10 mouse cellular contexts compared by ENCODE assay signal in genomic region chr14:26306032-26306431, GRCm38 (mm10). TPM values are rescaled to one million over a fixed set of nuclear protein-coding genes. Genes with fewer than 3 reads are reported as not detected.
DNase-seq lines count a peak whose midpoint lies in the region; ATAC-seq and TF ChIP-seq lines count a peak whose summit lies in the region.
"Had no signal": no experiment of that assay in that cellular context is flagged by ENCODE, and none has a peak within 500 bp of the region (broad histone marks: within the 10 kb centered on the region; RNA-seq: fewer than 3 reads in every experiment).

No protein-coding gene starts in this region.

- H3K4me3 ChIP-seq in left cerebral cortex, adult 2 months, result no peak overlapping the region
- H3K4me3 ChIP-seq in limb, embryonic 14.5 days (replicated peaks; ENCODE audit: low read length), result no peak overlapping the region
- H3K4me3 ChIP-seq: heart, embryonic 15.5 days; neural tube, embryonic 13.5 days had no signal

- H3K36me3 ChIP-seq in limb, embryonic 14.5 days (ENCODE audit: control insufficient read depth, insufficient read depth, low read length), result no peaks in the 10 kb centered on the region
- H3K36me3 ChIP-seq: heart, embryonic 15.5 days; neural tube, embryonic 13.5 days had no signal

- TF ChIP-seq POLR2A in limb, embryonic 14.5 days (IDR thresholded peaks at IDR 0.05; ENCODE audit: borderline replicate concordance, extremely low read depth, insufficient read depth, insufficient read length), result no peak

- DNase-seq in CD4-positive, CD25-positive, alpha-beta regulatory T cell, adult 2 months (ENCODE audit: low read depth, low spot score), result peak; percentile 41
- DNase-seq in left cerebral cortex, adult 2 months (ENCODE audit: extremely low spot score in 1 of 2, low spot score in 2 of 2), result no peak
- no peak for DNase-seq in left cerebral cortex, adult 9 months (ENCODE audit: low spot score in 2 of 2)
- peak; percentile 20 for DNase-seq in brain, adult 2 months (ENCODE audit: low read depth, low spot score)
- peak; percentile 67 for DNase-seq in limb, embryonic 14.5 days (ENCODE audit: low spot score)
- no peak for DNase-seq in frontal cortex, postnatal 10 days (ENCODE audit: low spot score in 2 of 2)
- no peak for DNase-seq in right cerebral cortex, postnatal 4 days

- H3K4me1 ChIP-seq in limb, embryonic 14.5 days (ENCODE audit: control insufficient read depth, insufficient read depth, low read length), result no peaks in the 10 kb centered on the region
- H3K4me1 ChIP-seq: heart, embryonic 15.5 days; neural tube, embryonic 13.5 days had no signal

- no peaks in the 10 kb centered on the region for H3K27me3 ChIP-seq in limb, embryonic 14.5 days (ENCODE audit: control insufficient read depth, insufficient read depth, low read length)
- H3K27me3 ChIP-seq: heart, embryonic 15.5 days; neural tube, embryonic 13.5 days had no signal

- H3K9ac ChIP-seq in limb, embryonic 14.5 days (ENCODE audit: low read depth, low read length, severe bottlenecking), result no peak overlapping the region
- H3K9ac ChIP-seq: heart, embryonic 15.5 days; neural tube, embryonic 13.5 days had no signal

- WGBS in limb, embryonic 14.5 days, result 38% methylated on average over 2 of the region's 2 CpGs

- peak; percentile 36 for TF ChIP-seq CTCF in left cerebral cortex, adult 2 months (IDR thresholded peaks at IDR 0.05)

- H3K27ac ChIP-seq in left cerebral cortex, adult 2 months, result no peak overlapping the region
- no peak overlapping the region for H3K27ac ChIP-seq in limb, embryonic 14.5 days (replicated peaks; ENCODE audit: low read depth, low read length)
- H3K27ac ChIP-seq: heart, embryonic 15.5 days; neural tube, embryonic 13.5 days had no signal

- ATAC-seq in CD4-positive, CD25-positive, alpha-beta regulatory T cell, adult 4 months, result no peak
- no peak for ATAC-seq in limb, embryonic 14.5 days (ENCODE audit: low FRiP score, low read depth)

- no peak overlapping the region for H3K4me2 ChIP-seq in limb, embryonic 14.5 days (replicated peaks; ENCODE audit: low read depth, low read length, severe bottlenecking)
- H3K4me2 ChIP-seq: heart, embryonic 15.5 days; neural tube, embryonic 13.5 days had no signal

- intact Hi-C loops in left cerebral cortex, adult 2 months (cut with DNase I), result no loop called here

- no peaks in the 10 kb centered on the region for H3K9me3 ChIP-seq in limb, embryonic 14.5 days (ENCODE audit: control insufficient read depth, low read length)
- H3K9me3 ChIP-seq: heart, embryonic 15.5 days; neural tube, embryonic 13.5 days had no signal

RNA-seq across cellular contexts. Expression of gene Duxbl3, which starts 48.3 kb away (rescaled TPM):
- not detected for polyA plus RNA-seq in CD4-positive, CD25-positive, alpha-beta regulatory T cell, adult 4 months (2017; shearing (Covaris generic))
- under 1 TPM; 0.35 to 0.97 TPM for total RNA-seq in left cerebral cortex, adult 2 months (2021)
- 4.9 and 6.1 TPM in 2 replicates for polyA plus RNA-seq in limb, embryonic 14.5 days (2012; rRNA removed)
- 0.47 and 1.7 TPM in 2 replicates for polyA plus RNA-seq in limb, embryonic 14.5 days (2014; fragmentation: Nextera tagmentation; extraction: Ambion mirVana)

Comparison
In these comparisons a context has a peak if more than half of its experiments do, and no peak if none do; other contexts are left out.
1. DNase-seq: peak in CD4-positive, CD25-positive, alpha-beta regulatory T cell, adult 2 months (single experiment), brain, adult 2 months (single experiment) and limb, embryonic 14.5 days (single experiment); none in left cerebral cortex, adult 2 months (0 of 2), left cerebral cortex, adult 9 months (0 of 2), frontal cortex, postnatal 10 days (0 of 2) and right cerebral cortex, postnatal 4 days (single experiment).